ENCODE assay signal across 14 mouse cellular contexts in the genomic region with DNA sequence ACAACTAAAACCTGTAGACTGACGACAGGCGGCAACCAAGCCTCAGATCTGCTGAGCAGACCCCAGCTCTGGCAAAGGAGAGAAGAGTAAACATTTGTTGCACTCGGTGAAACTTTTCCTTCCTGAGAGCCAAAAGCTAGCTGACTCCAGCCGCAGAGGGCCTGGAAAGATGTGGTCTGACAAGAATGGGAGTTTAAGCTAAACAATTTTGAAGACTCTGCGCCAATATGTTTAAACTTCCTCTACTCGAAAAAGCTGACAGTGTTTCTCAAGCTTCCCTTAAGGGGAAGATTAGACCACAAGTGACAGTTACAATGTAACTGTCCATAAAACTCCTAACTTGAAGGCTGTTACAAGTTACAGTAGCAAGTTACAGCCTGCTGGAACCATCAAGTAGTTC. TPM values are rescaled to one million over a fixed set of nuclear protein-coding genes. Genes with fewer than 3 reads are reported as not detected.
DNase-seq lines count a peak whose midpoint lies in the region; ATAC-seq and TF ChIP-seq lines count a peak whose summit lies in the region.
"Had no signal": no experiment of that assay in that cellular context is flagged by ENCODE, and none has a peak within 500 bp of the region (broad histone marks: within the 10 kb centered on the region; RNA-seq: fewer than 3 reads in every experiment).

No protein-coding gene starts in this region.

- H3K9me3 ChIP-seq in intestine, embryonic 14.5 days (ENCODE audit: control insufficient read depth, low read length): no peaks in the 10 kb centered on the region
- H3K9me3 ChIP-seq in intestine, embryonic 15.5 days: no peaks in the 10 kb centered on the region
- no peaks in the 10 kb centered on the region for H3K9me3 ChIP-seq in G1E (replicated peaks)
- H3K9me3 ChIP-seq in liver, postnatal 0 days (ENCODE audit: low read length): no peaks in the 10 kb centered on the region
- H3K9me3 ChIP-seq in hindbrain, embryonic 10.5 days: no peaks in the 10 kb centered on the region
- H3K9me3 ChIP-seq: hindbrain, embryonic 15.5 days; midbrain, embryonic 10.5 days; neural tube, embryonic 12.5 days had no signal

- H3K4me1 ChIP-seq in intestine, embryonic 14.5 days (replicated peaks; ENCODE audit: control insufficient read depth, insufficient read depth, low read length): peaks cover 65% of the 10 kb centered on the region
- peaks cover 51% of the 10 kb centered on the region for H3K4me1 ChIP-seq in intestine, embryonic 15.5 days (replicated peaks)
- peaks cover 74% of the 10 kb centered on the region for H3K4me1 ChIP-seq in G1E (ENCODE audit: insufficient read depth, low read depth, low read length)
- H3K4me1 ChIP-seq in brown adipose tissue, adult 24 weeks (ENCODE audit: control insufficient read depth, insufficient read depth, insufficient read length, low read length): peaks cover 36% of the 10 kb centered on the region
- peaks cover 41% of the 10 kb centered on the region for H3K4me1 ChIP-seq in liver, postnatal 0 days (ENCODE audit: insufficient read depth)
- peaks cover 8% of the 10 kb centered on the region for H3K4me1 ChIP-seq in hindbrain, embryonic 10.5 days (replicated peaks)
- H3K4me1 ChIP-seq: neural tube, embryonic 12.5 days had no signal

- WGBS in intestine, embryonic 14.5 days: 16% methylated on average over 6 of the region's 6 CpGs
- WGBS in intestine, embryonic 15.5 days: 21% methylated on average over 6 of the region's 6 CpGs
- 11% methylated on average over 6 of the region's 6 CpGs for WGBS in liver, postnatal 0 days (ENCODE audit: insufficient replicate concordance)
- WGBS in hindbrain, embryonic 10.5 days: 75% methylated on average over 6 of the region's 6 CpGs

- no peaks in the 10 kb centered on the region for H3K27me3 ChIP-seq in intestine, embryonic 14.5 days (replicated peaks; ENCODE audit: control insufficient read depth, insufficient read depth, low read length)
- no peaks in the 10 kb centered on the region for H3K27me3 ChIP-seq in intestine, embryonic 15.5 days (replicated peaks)
- no peaks in the 10 kb centered on the region for H3K27me3 ChIP-seq in G1E (ENCODE audit: insufficient read depth, low read length)
- no peaks in the 10 kb centered on the region for H3K27me3 ChIP-seq in liver, postnatal 0 days (ENCODE audit: insufficient read depth, low read length)
- no peaks in the 10 kb centered on the region for H3K27me3 ChIP-seq in hindbrain, embryonic 10.5 days (ENCODE audit: insufficient read depth, poor library complexity, severe bottlenecking)
- H3K27me3 ChIP-seq: CH12.LX; hindbrain, embryonic 15.5 days; neural tube, embryonic 12.5 days had no signal

- no peak for TF ChIP-seq CTCF in G1E (IDR thresholded peaks at IDR 0.05; ENCODE audit: low read depth, low read length)
- TF ChIP-seq CTCF in liver, postnatal 0 days (IDR thresholded peaks at IDR 0.05; ENCODE audit: low read depth): no peak

- no peak for ATAC-seq in intestine, embryonic 14.5 days (replicated peaks; ENCODE audit: low FRiP score, low TSS enrichment, low read depth)
- no peak; the same call in 1 of the 2 replicates for ATAC-seq in intestine, embryonic 15.5 days
- ATAC-seq in G1E (ENCODE audit: extremely low read depth, insufficient number of reproducible peaks, low FRiP score, poor library complexity, severe bottlenecking): 0 out of 2 replicates have a peak, but pooled peaks have one; percentile 24
- ATAC-seq in liver, postnatal 0 days: no peak

- peak overlapping the region; percentile 65 for H3K27ac ChIP-seq in intestine, embryonic 14.5 days (ENCODE audit: low read depth)
- no peak overlapping the region for H3K27ac ChIP-seq in intestine, embryonic 15.5 days
- peak overlapping the region; percentile 54; the same call in 1 of the 2 replicates for H3K27ac ChIP-seq in brown adipose tissue, adult 24 weeks (replicated peaks; ENCODE audit: low read depth, low read length)
- peak overlapping the region; percentile 25 for H3K27ac ChIP-seq in liver, postnatal 0 days (ENCODE audit: low read depth)
- H3K27ac ChIP-seq in hindbrain, embryonic 10.5 days: no peak overlapping the region
- H3K27ac ChIP-seq: hindbrain, embryonic 15.5 days; midbrain, embryonic 10.5 days; neural tube, embryonic 12.5 days had no signal

- H3K4me2 ChIP-seq in intestine, embryonic 14.5 days (ENCODE audit: low read length): 0 out of 2 replicates have a peak overlapping the region, but pooled peaks have one; percentile 8
- no peak overlapping the region for H3K4me2 ChIP-seq in intestine, embryonic 15.5 days (replicated peaks)
- no peak overlapping the region for H3K4me2 ChIP-seq in liver, postnatal 0 days (ENCODE audit: low read depth, low read length)
- H3K4me2 ChIP-seq: hindbrain, embryonic 15.5 days; neural tube, embryonic 12.5 days had no signal

- H3K4me3 ChIP-seq in intestine, embryonic 14.5 days (ENCODE audit: low read depth, low read length): no peak overlapping the region
- H3K4me3 ChIP-seq in intestine, embryonic 15.5 days (replicated peaks): no peak overlapping the region
- H3K4me3 ChIP-seq in G1E (ENCODE audit: low read depth, low read length): no peak overlapping the region
- no peak overlapping the region for H3K4me3 ChIP-seq in brown adipose tissue, adult 24 weeks (ENCODE audit: insufficient read depth, low read depth, low read length)
- H3K4me3 ChIP-seq in liver, postnatal 0 days (ENCODE audit: low read depth, low read length): no peak overlapping the region
- H3K4me3 ChIP-seq in hindbrain, embryonic 10.5 days: no peak overlapping the region
- H3K4me3 ChIP-seq: hindbrain, embryonic 15.5 days; midbrain, embryonic 10.5 days; neural tube, embryonic 12.5 days had no signal

- DNase-seq in intestine, embryonic 14.5 days (ENCODE audit: low spot score): no peak
- DNase-seq in G1E (ENCODE audit: low spot score): no peak
- no peak for DNase-seq in liver, postnatal 0 days
- DNase-seq in adrenal gland, postnatal 25 days: no peak
- no peak for DNase-seq in retina, postnatal 1 day
- no peak for DNase-seq in hindbrain, embryonic 10.5 days (ENCODE audit: low spot score)
- DNase-seq: cerebellum, postnatal 10 days; right cerebral cortex, postnatal 14 days had no signal

- H3K36me3 ChIP-seq in intestine, embryonic 14.5 days (ENCODE audit: control insufficient read depth, insufficient read depth, low read length): no peaks in the 10 kb centered on the region
- H3K36me3 ChIP-seq in intestine, embryonic 15.5 days: no peaks in the 10 kb centered on the region
- H3K36me3 ChIP-seq in G1E (replicated peaks): peaks cover 64% of the 10 kb centered on the region
- H3K36me3 ChIP-seq in liver, postnatal 0 days (replicated peaks; ENCODE audit: insufficient read depth, low read length): no peaks in the 10 kb centered on the region; the same call in 1 of the 2 replicates
- H3K36me3 ChIP-seq in hindbrain, embryonic 10.5 days: no peaks in the 10 kb centered on the region
- H3K36me3 ChIP-seq: hindbrain, embryonic 15.5 days; midbrain, embryonic 10.5 days; neural tube, embryonic 12.5 days had no signal

- 0 out of 2 replicates have a peak, but pooled peaks have one; percentile 4 for TF ChIP-seq EP300 in liver, postnatal 0 days (IDR thresholded peaks at IDR 0.05; ENCODE audit: low read depth)

- no peak overlapping the region for H3K9ac ChIP-seq in intestine, embryonic 14.5 days (ENCODE audit: low read length)
- no peak overlapping the region for H3K9ac ChIP-seq in intestine, embryonic 15.5 days
- no peak overlapping the region; the same call in 1 of the 2 replicates for H3K9ac ChIP-seq in liver, postnatal 0 days (replicated peaks)
- H3K9ac ChIP-seq: hindbrain, embryonic 15.5 days; neural tube, embryonic 12.5 days had no signal

RNA-seq across cellular contexts. Expression of a gene that starts 25.4 kb away (rescaled TPM):
- 52.6 and 57.4 TPM in 2 replicates for polyA plus RNA-seq in intestine, embryonic 14.5 days (2014; fragmentation: Nextera tagmentation; extraction: Ambion mirVana)
- polyA plus RNA-seq in intestine, embryonic 15.5 days (2015; fragmentation: Nextera tagmentation; extraction: Ambion mirVana): 29.6 and 30.8 TPM in 2 replicates
- total RNA-seq in G1E (2014; fragmentation: Nextera tagmentation) (102 and 150 TPM in 2 replicates), G1E (2017) (86.2 and 111 TPM in 2 replicates)
- polyA plus RNA-seq in G1E (2012): 9.3 and 11.3 TPM in 2 replicates
- 52.1 and 81.4 TPM in 2 replicates for polyA plus RNA-seq in brown adipose tissue, adult 24 weeks (2012; ENCODE audit: insufficient read depth, insufficient read length, missing spikeins)
- polyA plus RNA-seq in liver, postnatal 0 days (2015; fragmentation: Nextera tagmentation; extraction: Ambion mirVana): 18.0 and 18.5 TPM in 2 replicates
- total RNA-seq in adrenal gland, postnatal 25 days (2021): 130 and 193 TPM in 2 replicates
- 12.6 and 16.1 TPM in 2 replicates for polyA plus RNA-seq in hindbrain, embryonic 10.5 days (2016; fragmentation: Nextera tagmentation; extraction: Ambion mirVana)

Comparison
In these comparisons a context has a peak if more than half of its experiments do, and no peak if none do; other contexts are left out.
1. H3K27ac ChIP-seq: peak in intestine, embryonic 14.5 days (single experiment), brown adipose tissue, adult 24 weeks (single experiment) and liver, postnatal 0 days (single experiment); none in intestine, embryonic 15.5 days (single experiment) and hindbrain, embryonic 10.5 days (single experiment).